Mouse (Mus musculus) erythroblast, embryonic 14.5 days (primary cell): Measurements from ENCODE around the gene Teddm3.

ENCODE experiments used
- GATA1 ChIP-seq: IDR thresholded peaks from 2 replicates; pipeline ENCODE4 v1.6.1; 2012; ENCODE audit warnings: low read length, inconsistent platforms, mixed read lengths
- TAL1 ChIP-seq: IDR thresholded peaks from 3 replicates; pipeline ENCODE4 v1.6.1; 2012; ENCODE audit warnings: low read length, inconsistent platforms, mixed read lengths

GRCm38 (mm10) chr16:21182108-21182507 lies 28.3 kb upstream of the Teddm3 start:
- TF ChIP-seq GATA1 (no peak), TAL1 (no peak)
